Mouse (Mus musculus) heart, adult 2 months (tissue): ENCODE data around the gene Galnt7.

Experiments
- CTCF ChIP-seq: fragments of 200-600 bp; IDR thresholded peaks from 2 replicates; pipeline ENCODE4 v1.8.1; 2022; ENCODE audit warnings: antibody characterized with exemption, mild to moderate bottlenecking, moderate library complexity
- EP300 ChIP-seq: fragments of 200-500 bp; IDR thresholded peaks from 2 replicates; pipeline ENCODE4 v1.6.1; 2011; ENCODE audit warnings: low read depth, low read length, control low read depth; ENCODE audit not compliant: insufficient read depth
- POLR2A ChIP-seq: fragments of 200-500 bp; IDR thresholded peaks from 2 replicates; pipeline ENCODE4 v1.6.1; 2011; ENCODE audit warnings: mild to moderate bottlenecking, low read depth, low read length, control low read depth; ENCODE audit not compliant: insufficient read depth

DNA sequence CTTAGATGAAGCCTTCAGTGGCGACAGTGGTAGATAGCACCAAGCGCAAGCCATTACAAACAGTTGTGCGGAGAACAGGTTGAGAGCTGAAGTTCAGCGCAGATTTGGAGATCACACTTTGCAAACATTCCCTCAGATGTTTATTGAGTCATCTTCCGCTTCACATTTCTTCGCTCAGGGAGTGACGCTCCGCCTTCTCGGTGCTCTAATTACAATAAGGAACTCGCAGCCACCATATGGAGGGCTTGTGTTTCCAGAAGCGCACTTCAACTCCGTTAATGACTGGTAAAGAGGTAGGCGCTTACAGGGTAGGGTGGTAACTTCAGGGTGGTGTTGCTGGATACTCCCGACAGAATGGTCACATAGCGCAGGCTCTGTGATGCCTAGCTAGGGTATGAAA, 89.1 kb downstream of the Galnt7 start:
- no peak for TF ChIP-seq POLR2A
- TF ChIP-seq EP300: no peak
- TF ChIP-seq CTCF: no peak
